Comparison of ENCODE assay signal across 32 mouse cellular contexts in genomic region chr2:58527786-58528185, GRCm38 (mm10). TPM values are rescaled to one million over a fixed set of nuclear protein-coding genes. Genes with fewer than 3 reads are reported as not detected.
"Had no signal": no experiment of that assay in that cellular context is flagged by ENCODE, and none has a peak within 500 bp of the region (broad histone marks: within the 10 kb centered on the region; RNA-seq: fewer than 3 reads in every experiment).

No protein-coding gene starts in this region.

- ATAC-seq: liver, embryonic 12.5 days; midbrain, embryonic 13.5 days; midbrain, embryonic 16.5 days had no signal

- H3K9ac ChIP-seq: limb, embryonic 13.5 days; liver, embryonic 12.5 days; liver, embryonic 15.5 days; lung, embryonic 15.5 days; midbrain, embryonic 13.5 days; neural tube, embryonic 15.5 days had no signal

- H3K27me3 ChIP-seq: limb, embryonic 13.5 days; liver, embryonic 12.5 days; liver, embryonic 15.5 days; lung, embryonic 15.5 days; megakaryocyte, embryonic 14.5 days; midbrain, embryonic 13.5 days; neural tube, embryonic 15.5 days had no signal

- H3K4me2 ChIP-seq: limb, embryonic 13.5 days; liver, embryonic 12.5 days; liver, embryonic 15.5 days; lung, embryonic 15.5 days; midbrain, embryonic 13.5 days; neural tube, embryonic 15.5 days had no signal

- H3K4me1 ChIP-seq: megakaryocyte, embryonic 14.5 days had no signal

- H3K27ac ChIP-seq: kidney, postnatal 0 days; layer of hippocampus, adult 2 months; limb, embryonic 10.5 days; limb, embryonic 13.5 days; liver, embryonic 12.5 days; liver, embryonic 15.5 days; lung, embryonic 15.5 days; midbrain, embryonic 10.5 days; midbrain, embryonic 13.5 days; neural tube, embryonic 15.5 days; stomach, postnatal 0 days had no signal

- DNase-seq: kidney, postnatal 25 days; layer of hippocampus, adult 9-11 months; liver; lung, adult 18-20 months; lung, postnatal 10 days; lung, postnatal 36 days; right cerebral cortex, adult 18-20 months; right cerebral cortex, postnatal 14 days; right cerebral cortex, postnatal 4 days; thymus, adult 2 months; thymus, postnatal 14 days; thymus, postnatal 4 days had no signal

- H3K9me3 ChIP-seq: limb, embryonic 10.5 days; limb, embryonic 13.5 days; liver, embryonic 12.5 days; liver, embryonic 15.5 days; lung, embryonic 15.5 days; midbrain, embryonic 10.5 days; midbrain, embryonic 13.5 days; neural tube, embryonic 15.5 days had no signal

- H3K4me3 ChIP-seq: layer of hippocampus, adult 2 months; limb, embryonic 10.5 days; limb, embryonic 13.5 days; liver, embryonic 12.5 days; liver, embryonic 15.5 days; lung, embryonic 15.5 days; megakaryocyte, embryonic 14.5 days; midbrain, embryonic 10.5 days; midbrain, embryonic 13.5 days; myocyte; neural tube, embryonic 15.5 days had no signal

- H3K36me3 ChIP-seq: limb, embryonic 10.5 days; limb, embryonic 13.5 days; liver, embryonic 12.5 days; liver, embryonic 15.5 days; lung, embryonic 15.5 days; midbrain, embryonic 10.5 days; midbrain, embryonic 13.5 days; neural tube, embryonic 15.5 days had no signal

RNA-seq across cellular contexts. Expression of gene Gm17409, which starts 57.9 kb away (rescaled TPM):
- total RNA-seq: layer of hippocampus, adult 2 months; layer of hippocampus, postnatal 25 days; left cerebral cortex, adult 18-20 months; left cerebral cortex, postnatal 25 days; monocyte, adult 5-6 weeks had no signal
- polyA plus RNA-seq: kidney, postnatal 0 days; large intestine, adult 2 months; limb, embryonic 10.5 days; limb, embryonic 13.5 days; liver, embryonic 12.5 days; liver, embryonic 15.5 days; lung, embryonic 15.5 days; midbrain, embryonic 10.5 days; midbrain, embryonic 13.5 days; midbrain, embryonic 16.5 days; myocyte; neural tube, embryonic 11.5 days; neural tube, embryonic 15.5 days; stomach, postnatal 0 days; thymus, adult 2 months had no signal
